Mouse (Mus musculus) forelimb bud, embryonic 11.5 days (tissue): ENCODE measurements at regions not wholly inside any gene's neighbourhood (a gene's known extent, or its start where the extent isn't known, plus 50 kb on each side); places are given as distances from the start of the nearest gene placed in this dataset.

Experiments
- DNase-seq: peaks from one replicate; pipeline ENCODE4 v3.0.0-alpha.2; 2012; ENCODE audit warnings: low read depth, low spot score

GRCm38 (mm10) chr9:120721451-120722123, 150.3 kb downstream of the Rpl14 start:
- no peak for DNase-seq

- DNase-seq: no peak
These were observed 151.8 kb downstream of the Rpl14 start for GRCm38 (mm10) chr9:120723026-120723425.

GRCm38 (mm10) chr9:120731952-120732622, 160.8 kb downstream of the Rpl14 start:
- no peak for DNase-seq

- peak; percentile 46 for DNase-seq
These were observed 161.5 kb downstream of the Rpl14 start for GRCm38 (mm10) chr9:120732650-120733293.

- DNase-seq: no peak
These were observed 162.6 kb downstream of the Rpl14 start for GRCm38 (mm10) chr9:120733681-120734465.

- no peak for DNase-seq
These were observed 164.0 kb downstream of the Rpl14 start for GRCm38 (mm10) chr9:120735217-120735616.

- no peak for DNase-seq
These were observed 166.7 kb downstream of the Rpl14 start for GRCm38 (mm10) chr9:120737956-120738355.

- peak; percentile 30 for DNase-seq
These were observed 168.1 kb downstream of the Rpl14 start for GRCm38 (mm10) chr9:120739199-120739952.

GRCm38 (mm10) chr9:120739953-120740524, 168.8 kb downstream of the Rpl14 start:
- DNase-seq: no peak

- no peak for DNase-seq
These were observed 170.3 kb downstream of the Rpl14 start for GRCm38 (mm10) chr9:120741521-120741920.

- DNase-seq: no peak
These were observed 172.2 kb downstream of the Rpl14 start for GRCm38 (mm10) chr9:120743455-120743854.

GRCm38 (mm10) chr9:120745674-120746073, 174.4 kb downstream of the Rpl14 start:
- DNase-seq: no peak

GRCm38 (mm10) chr9:120750820-120751219, 178.2 kb upstream of the Ctnnb1 start:
- DNase-seq: no peak

- no peak for DNase-seq
These were observed 177.1 kb upstream of the Ctnnb1 start for GRCm38 (mm10) chr9:120751686-120752484.

- DNase-seq: no peak
These were observed 174.9 kb upstream of the Ctnnb1 start for GRCm38 (mm10) chr9:120754151-120754550.

- DNase-seq: no peak
These were observed 173.5 kb upstream of the Ctnnb1 start for GRCm38 (mm10) chr9:120755486-120755885.

GRCm38 (mm10) chr9:120758003-120758402, 171.0 kb upstream of the Ctnnb1 start:
- DNase-seq: no peak

GRCm38 (mm10) chr9:120758632-120759031, 170.4 kb upstream of the Ctnnb1 start:
- DNase-seq: no peak

GRCm38 (mm10) chr9:120759771-120760170, 169.2 kb upstream of the Ctnnb1 start:
- no peak for DNase-seq

GRCm38 (mm10) chr9:120763802-120764201, 165.2 kb upstream of the Ctnnb1 start:
- no peak for DNase-seq
